Comparison of ENCODE assay signal across 11 mouse cellular contexts in genomic region chr8:122293484-122293883, GRCm38 (mm10). TPM values are rescaled to one million over a fixed set of nuclear protein-coding genes. Genes with fewer than 3 reads are reported as not detected.
DNase-seq lines count a peak whose midpoint lies in the region; ATAC-seq and TF ChIP-seq lines count a peak whose summit lies in the region.
"Had no signal": no experiment of that assay in that cellular context is flagged by ENCODE, and none has a peak within 500 bp of the region (broad histone marks: within the 10 kb centered on the region; RNA-seq: fewer than 3 reads in every experiment).

No protein-coding gene starts in this region.

- peaks cover 100% of the 10 kb centered on the region for H3K4me1 ChIP-seq in heart, embryonic 10.5 days
- H3K4me1 ChIP-seq in intestine, embryonic 15.5 days (replicated peaks), result peaks cover 74% of the 10 kb centered on the region
- peaks cover 20% of the 10 kb centered on the region for H3K4me1 ChIP-seq in intestine, postnatal 0 days (replicated peaks; ENCODE audit: control insufficient read depth, insufficient read depth, low read length)
- peaks cover 50% of the 10 kb centered on the region for H3K4me1 ChIP-seq in midbrain, embryonic 12.5 days
- H3K4me1 ChIP-seq in midbrain, embryonic 14.5 days (ENCODE audit: control insufficient read depth, insufficient read depth, low read length), result peaks cover 38% of the 10 kb centered on the region
- peaks cover 74% of the 10 kb centered on the region for H3K4me1 ChIP-seq in stomach, embryonic 15.5 days
- peaks cover 85% of the 10 kb centered on the region for H3K4me1 ChIP-seq in forebrain, embryonic 10.5 days

- H3K36me3 ChIP-seq in heart, embryonic 10.5 days, result peaks cover 20% of the 10 kb centered on the region
- H3K36me3 ChIP-seq in intestine, embryonic 15.5 days, result no peaks in the 10 kb centered on the region
- H3K36me3 ChIP-seq in intestine, postnatal 0 days (ENCODE audit: control insufficient read depth, insufficient read depth), result no peaks in the 10 kb centered on the region; the same call in 1 of the 2 replicates
- no peaks in the 10 kb centered on the region for H3K36me3 ChIP-seq in midbrain, embryonic 12.5 days
- H3K36me3 ChIP-seq in midbrain, embryonic 14.5 days (ENCODE audit: control insufficient read depth, insufficient read depth, low read length), result no peaks in the 10 kb centered on the region
- H3K36me3 ChIP-seq in stomach, embryonic 15.5 days, result no peaks in the 10 kb centered on the region
- H3K36me3 ChIP-seq in forebrain, embryonic 10.5 days (replicated peaks), result no peaks in the 10 kb centered on the region
- H3K36me3 ChIP-seq: embryonic facial prominence, embryonic 15.5 days; neural tube, embryonic 15.5 days had no signal

- TF ChIP-seq CTCF in intestine, postnatal 0 days (IDR thresholded peaks at IDR 0.05; ENCODE audit: low read depth), result no peak

- WGBS in heart, embryonic 10.5 days, result 33% methylated on average over 10 of the region's 10 CpGs
- WGBS in intestine, embryonic 15.5 days, result 45% methylated on average over 9 of the region's 10 CpGs
- 62% methylated on average over 10 of the region's 10 CpGs for WGBS in intestine, postnatal 0 days
- 63% methylated on average over 10 of the region's 10 CpGs for WGBS in midbrain, embryonic 12.5 days
- WGBS in midbrain, embryonic 14.5 days, result 60% methylated on average over 10 of the region's 10 CpGs
- 59% methylated on average over 10 of the region's 10 CpGs for WGBS in stomach, embryonic 15.5 days
- WGBS in forebrain, embryonic 10.5 days, result 79% methylated on average over 10 of the region's 10 CpGs

- ATAC-seq in intestine, embryonic 15.5 days, result no peak
- ATAC-seq in intestine, postnatal 0 days, result no peak
- ATAC-seq in midbrain, embryonic 12.5 days (ENCODE audit: low FRiP score, low read depth), result no peak
- no peak for ATAC-seq in midbrain, embryonic 14.5 days (ENCODE audit: low FRiP score, low TSS enrichment)
- no peak for ATAC-seq in stomach, embryonic 15.5 days (ENCODE audit: insufficient read depth, low FRiP score, low read depth)

- intact Hi-C loops in heart, postnatal 36 days (cut with DNase I), result no loop called here

- H3K27ac ChIP-seq in heart, embryonic 10.5 days, result peak overlapping the region; percentile 81
- H3K27ac ChIP-seq in intestine, embryonic 15.5 days, result 0 out of 2 replicates have a peak overlapping the region, but pooled peaks have one; percentile 34
- no peak overlapping the region for H3K27ac ChIP-seq in intestine, postnatal 0 days (ENCODE audit: low read depth, low read length)
- 0 out of 2 replicates have a peak overlapping the region, but pooled peaks have one; percentile 11 for H3K27ac ChIP-seq in midbrain, embryonic 12.5 days (replicated peaks)
- H3K27ac ChIP-seq in midbrain, embryonic 14.5 days (replicated peaks; ENCODE audit: low read depth, low read length), result no peak overlapping the region
- H3K27ac ChIP-seq in stomach, embryonic 15.5 days, result peak overlapping the region; percentile 57
- no peak overlapping the region for H3K27ac ChIP-seq in forebrain, embryonic 10.5 days
- H3K27ac ChIP-seq: embryonic facial prominence, embryonic 15.5 days; neural tube, embryonic 15.5 days had no signal

- no peak overlapping the region for H3K9ac ChIP-seq in intestine, embryonic 15.5 days
- H3K9ac ChIP-seq in intestine, postnatal 0 days (ENCODE audit: low read depth, low read length), result no peak overlapping the region
- H3K9ac ChIP-seq in midbrain, embryonic 12.5 days (replicated peaks), result no peak overlapping the region
- H3K9ac ChIP-seq in midbrain, embryonic 14.5 days (replicated peaks; ENCODE audit: low read length), result no peak overlapping the region
- H3K9ac ChIP-seq in stomach, embryonic 15.5 days, result no peak overlapping the region
- H3K9ac ChIP-seq: embryonic facial prominence, embryonic 15.5 days; neural tube, embryonic 15.5 days had no signal

- no peaks in the 10 kb centered on the region for H3K9me3 ChIP-seq in heart, embryonic 10.5 days
- H3K9me3 ChIP-seq in intestine, embryonic 15.5 days, result no peaks in the 10 kb centered on the region
- H3K9me3 ChIP-seq in intestine, postnatal 0 days (ENCODE audit: control insufficient read depth), result no peaks in the 10 kb centered on the region
- no peaks in the 10 kb centered on the region for H3K9me3 ChIP-seq in midbrain, embryonic 12.5 days
- no peaks in the 10 kb centered on the region for H3K9me3 ChIP-seq in midbrain, embryonic 14.5 days (ENCODE audit: control insufficient read depth, low read length)
- no peaks in the 10 kb centered on the region for H3K9me3 ChIP-seq in stomach, embryonic 15.5 days
- H3K9me3 ChIP-seq in forebrain, embryonic 10.5 days, result no peaks in the 10 kb centered on the region
- H3K9me3 ChIP-seq: embryonic facial prominence, embryonic 15.5 days; neural tube, embryonic 15.5 days had no signal

- H3K4me3 ChIP-seq in heart, embryonic 10.5 days, result no peak overlapping the region
- no peak overlapping the region for H3K4me3 ChIP-seq in intestine, embryonic 15.5 days (replicated peaks)
- no peak overlapping the region for H3K4me3 ChIP-seq in intestine, postnatal 0 days (ENCODE audit: low read depth, low read length)
- no peak overlapping the region for H3K4me3 ChIP-seq in midbrain, embryonic 12.5 days
- H3K4me3 ChIP-seq in midbrain, embryonic 14.5 days (replicated peaks; ENCODE audit: low read depth, low read length), result no peak overlapping the region
- H3K4me3 ChIP-seq in stomach, embryonic 15.5 days (replicated peaks), result no peak overlapping the region
- H3K4me3 ChIP-seq in forebrain, embryonic 10.5 days, result no peak overlapping the region
- H3K4me3 ChIP-seq: embryonic facial prominence, embryonic 15.5 days; neural tube, embryonic 15.5 days had no signal

- no peaks in the 10 kb centered on the region for H3K27me3 ChIP-seq in heart, embryonic 10.5 days (ENCODE audit: insufficient read depth, poor library complexity, severe bottlenecking)
- H3K27me3 ChIP-seq in intestine, embryonic 15.5 days (replicated peaks), result no peaks in the 10 kb centered on the region
- no peaks in the 10 kb centered on the region for H3K27me3 ChIP-seq in intestine, postnatal 0 days (replicated peaks; ENCODE audit: control insufficient read depth, insufficient read depth, low read length)
- H3K27me3 ChIP-seq in midbrain, embryonic 12.5 days, result 0 out of 2 replicates have a peak, but pooled peaks cover 5% of the 10 kb centered on the region
- H3K27me3 ChIP-seq in midbrain, embryonic 14.5 days (ENCODE audit: control insufficient read depth, insufficient read depth, low read length), result no peaks in the 10 kb centered on the region
- H3K27me3 ChIP-seq in stomach, embryonic 15.5 days (replicated peaks), result no peaks in the 10 kb centered on the region
- H3K27me3 ChIP-seq in forebrain, embryonic 10.5 days (ENCODE audit: poor library complexity, severe bottlenecking), result peaks cover 46% of the 10 kb centered on the region
- H3K27me3 ChIP-seq: embryonic facial prominence, embryonic 15.5 days had no signal

- DNase-seq in heart, embryonic 10.5 days (ENCODE audit: low spot score), result no peak
- DNase-seq in heart, postnatal 36 days, result no peak
- no peak for DNase-seq in midbrain, embryonic 14.5 days
- DNase-seq in forebrain, embryonic 10.5 days (ENCODE audit: extremely low spot score, low spot score), result no peak
- DNase-seq: gastrocnemius, postnatal 25 days had no signal

- peak overlapping the region; percentile 31; the same call in 1 of the 2 replicates for H3K4me2 ChIP-seq in intestine, embryonic 15.5 days (replicated peaks)
- no peak overlapping the region for H3K4me2 ChIP-seq in intestine, postnatal 0 days (replicated peaks; ENCODE audit: low read depth)
- H3K4me2 ChIP-seq in midbrain, embryonic 12.5 days (replicated peaks), result no peak overlapping the region
- H3K4me2 ChIP-seq in midbrain, embryonic 14.5 days (ENCODE audit: low read length), result no peak overlapping the region
- H3K4me2 ChIP-seq in stomach, embryonic 15.5 days, result no peak overlapping the region
- H3K4me2 ChIP-seq: embryonic facial prominence, embryonic 15.5 days had no signal

RNA-seq across cellular contexts. Expression of gene Zfpm1, which starts 11.5 kb away (rescaled TPM):
- polyA plus RNA-seq in heart, embryonic 10.5 days (2016; fragmentation: Nextera tagmentation; extraction: Ambion mirVana), result 5.7 and 12.8 TPM in 2 replicates
- total RNA-seq in heart, postnatal 36 days (2021), result 10 to 100 TPM; 23.1 to 30.0 TPM
- polyA plus RNA-seq in intestine, embryonic 15.5 days (2015; fragmentation: Nextera tagmentation; extraction: Ambion mirVana), result 4.9 and 5.2 TPM in 2 replicates
- 7.7 and 9.8 TPM in 2 replicates for polyA plus RNA-seq in intestine, postnatal 0 days (2015; fragmentation: Nextera tagmentation; extraction: Ambion mirVana)
- 3.0 TPM in 2 replicates for polyA plus RNA-seq in midbrain, embryonic 12.5 days (2016; fragmentation: Nextera tagmentation; extraction: Ambion mirVana)
- 2.3 TPM in 2 replicates for polyA plus RNA-seq in midbrain, embryonic 14.5 days (2014; fragmentation: Nextera tagmentation; extraction: Ambion mirVana)
- 5.6 and 5.7 TPM in 2 replicates for polyA plus RNA-seq in stomach, embryonic 15.5 days (2015; fragmentation: Nextera tagmentation; extraction: Ambion mirVana)
- 0.82 and 0.88 TPM in 2 replicates for polyA plus RNA-seq in forebrain, embryonic 10.5 days (2016; fragmentation: Nextera tagmentation; extraction: Ambion mirVana)

Comparison
In these comparisons a context has a peak if more than half of its experiments do, and no peak if none do; other contexts are left out.
1. H3K27ac ChIP-seq: peak in heart, embryonic 10.5 days (single experiment), intestine, embryonic 15.5 days (single experiment), midbrain, embryonic 12.5 days (single experiment) and stomach, embryonic 15.5 days (single experiment); none in intestine, postnatal 0 days (single experiment), midbrain, embryonic 14.5 days (single experiment) and forebrain, embryonic 10.5 days (single experiment).